Mouse (Mus musculus) Patski (cell line): Measurements from ENCODE around the gene Cryl1. TPM values are rescaled to one million over a fixed set of nuclear protein-coding genes. Genes with fewer than 3 reads are reported as not detected.

ENCODE experiments used
- ATAC-seq: fragments of 100-300 bp; one replicate; pipeline ENCODE4 v1.8.0; 2021
- CTCF ChIA-PET: fragments of 350-600 bp; sonication (Branson Sonifier 250); formaldehyde crosslinking; loops from one replicate; lab custom pipeline; 2022; ENCODE audit warnings: inconsistent platforms; lab: Charles Lee
- POLR2A ChIA-PET: fragments of 350-600 bp; sonication (Branson Sonifier 250); formaldehyde crosslinking; loops from one replicate; lab custom pipeline; 2022; ENCODE audit warnings: antibody characterized with exemption, inconsistent platforms; lab: Charles Lee
- DNase-seq: peaks from one replicate; pipeline ENCODE4 v3.0.0-alpha.2; 2011; ENCODE audit warnings: low read depth, low spot score
- H3K27me3 ChIP-seq: fragments of 371-371 bp; one replicate; pipeline ENCODE4 v1.5.1; 2021
- CTCF ChIP-seq: fragments of 100-300 bp; IDR thresholded peaks from one replicate; pipeline ENCODE4 v1.5.1; 2021
- in situ Hi-C: fragments of 300-500 bp; cut with MboI; formaldehyde crosslinking; loops from 3 replicates; pipeline ENCODE4 v1.11.1; 2018; ENCODE audit warnings: low pct_unique_long_range_greater_than_20kb, mixed read lengths
- polyA plus RNA-seq: library from polyadenylated mRNA; unstranded; gene quantifications from one replicate; pipeline ENCODE4 v1.2.3, GENCODE M21; 2021

The Cryl1 gene
- polyA plus RNA-seq, 1 experiment from 2014 or later = 5.9 TPM

- ChIA-PET POLR2A (no interaction called here), CTCF (no interaction called here)
- no peaks in the 10 kb centered on the region for H3K27me3 ChIP-seq
- TF ChIP-seq CTCF = no peak
- DNase-seq (no peak), ATAC-seq (no peak)
- in situ Hi-C loops = no loop called here
Measured at GRCm38 (mm10) chr14:57289105-57289504, 109.2 kb downstream of the Cryl1 start.

GRCm38 (mm10) chr14:57283816-57284215, 114.5 kb downstream of the Cryl1 start:
- DNase-seq (no peak), ATAC-seq (no peak)
- TF ChIP-seq CTCF = no peak
- ChIA-PET POLR2A (no interaction called here), CTCF (interaction anchor here (1.0 kb wide), 1 partner anchor 11 kb away, joined by 3 read pairs; no protein-coding TSS in a partner anchor)
- no peaks in the 10 kb centered on the region for H3K27me3 ChIP-seq
- in situ Hi-C loops = no loop called here

GRCm38 (mm10) chr14:57282591-57282990, 115.7 kb downstream of the Cryl1 start:
- CTCF ChIA-PET = no interaction called here
- POLR2A ChIA-PET = no interaction called here
- no peak for DNase-seq
- no peak for ATAC-seq
- in situ Hi-C loops = no loop called here
- H3K27me3 ChIP-seq = no peaks in the 10 kb centered on the region
- TF ChIP-seq CTCF = no peak

- ChIA-PET CTCF (no interaction called here), POLR2A (no interaction called here)
- no peak for DNase-seq
- ATAC-seq = no peak
- no peak for TF ChIP-seq CTCF
- no peaks in the 10 kb centered on the region for H3K27me3 ChIP-seq
- in situ Hi-C loops = no loop called here
Measured at GRCm38 (mm10) chr14:57280835-57281234, 117.5 kb downstream of the Cryl1 start.

- ATAC-seq = no peak
- TF ChIP-seq CTCF = no peak
- DNase-seq = no peak
- H3K27me3 ChIP-seq = no peaks in the 10 kb centered on the region
- in situ Hi-C loops = no loop called here
- ChIA-PET CTCF (no interaction called here), POLR2A (no interaction called here)
Measured at GRCm38 (mm10) chr14:57276481-57277012, 121.8 kb downstream of the Cryl1 start.

GRCm38 (mm10) chr14:57272341-57272740, 126.0 kb downstream of the Cryl1 start:
- ChIA-PET CTCF (no interaction called here), POLR2A (no interaction called here)
- DNase-seq (no peak), ATAC-seq (no peak)
- TF ChIP-seq CTCF = no peak
- in situ Hi-C loops = no loop called here
- H3K27me3 ChIP-seq = no peaks in the 10 kb centered on the region

- no peaks in the 10 kb centered on the region for H3K27me3 ChIP-seq
- DNase-seq (no peak), ATAC-seq (no peak)
- ChIA-PET POLR2A (no interaction called here), CTCF (no interaction called here)
- no peak for TF ChIP-seq CTCF
- in situ Hi-C loops = no loop called here
Measured at GRCm38 (mm10) chr14:57271861-57272260, 126.5 kb downstream of the Cryl1 start.

GRCm38 (mm10) chr14:57268900-57269299, 129.4 kb downstream of the Cryl1 start:
- ATAC-seq = no peak
- no peak for TF ChIP-seq CTCF
- in situ Hi-C loops = no loop called here
- CTCF ChIA-PET = no interaction called here
- POLR2A ChIA-PET = no interaction called here
- H3K27me3 ChIP-seq = no peaks in the 10 kb centered on the region
- DNase-seq = no peak

GRCm38 (mm10) chr14:57268344-57268743, 130.0 kb downstream of the Cryl1 start:
- ChIA-PET POLR2A (no interaction called here), CTCF (interaction anchor here (0.9 kb wide), 1 partner anchor 93 kb away, joined by 3 read pairs; no protein-coding TSS in a partner anchor)
- ATAC-seq = peak; percentile 57
- DNase-seq = peak; percentile 27
- in situ Hi-C loops = no loop called here
- no peaks in the 10 kb centered on the region for H3K27me3 ChIP-seq
- TF ChIP-seq CTCF = no peak

GRCm38 (mm10) chr14:57263943-57264342, 134.4 kb downstream of the Cryl1 start:
- no peak for TF ChIP-seq CTCF
- POLR2A ChIA-PET = no interaction called here
- CTCF ChIA-PET = interaction anchor here (1.0 kb wide), 1 partner anchor 12 kb away, joined by 3 read pairs; no protein-coding TSS in a partner anchor

GRCm38 (mm10) chr14:57259341-57259740, 139.0 kb downstream of the Cryl1 start:
- in situ Hi-C loops = no loop called here
- no peak for TF ChIP-seq CTCF
- DNase-seq (no peak), ATAC-seq (no peak)
- H3K27me3 ChIP-seq = no peaks in the 10 kb centered on the region
- CTCF ChIA-PET = no interaction called here
- POLR2A ChIA-PET = no interaction called here

More at GRCm38 (mm10) chr14:57263943-57264342, 134.4 kb downstream of the Cryl1 start:
- no peaks in the 10 kb centered on the region for H3K27me3 ChIP-seq
- in situ Hi-C loops = no loop called here
- ATAC-seq (no peak), DNase-seq (no peak)

- DNase-seq (no peak), ATAC-seq (no peak)
- ChIA-PET POLR2A (no interaction called here), CTCF (interaction anchor here (1.1 kb wide), 1 partner anchor 106 kb away, joined by 4 read pairs; no protein-coding TSS in a partner anchor)
- in situ Hi-C loops = no loop called here
- TF ChIP-seq CTCF = no peak
- H3K27me3 ChIP-seq = peaks cover 6% of the 10 kb centered on the region
Measured at GRCm38 (mm10) chr14:57248661-57249060, 149.7 kb downstream of the Cryl1 start.
